Mouse (Mus musculus) urinary bladder, postnatal 36 days (tissue): Measurements from ENCODE around the gene Dph2.

ENCODE experiments used
- DNase-seq, 2 experiments: peaks; one replicate each; pipeline ENCODE4 v3.0.0; 2022; ENCODE audit warnings: low spot score in 2 of 2, mixed read lengths in 1 of 2

Gene Dph2

DNA sequence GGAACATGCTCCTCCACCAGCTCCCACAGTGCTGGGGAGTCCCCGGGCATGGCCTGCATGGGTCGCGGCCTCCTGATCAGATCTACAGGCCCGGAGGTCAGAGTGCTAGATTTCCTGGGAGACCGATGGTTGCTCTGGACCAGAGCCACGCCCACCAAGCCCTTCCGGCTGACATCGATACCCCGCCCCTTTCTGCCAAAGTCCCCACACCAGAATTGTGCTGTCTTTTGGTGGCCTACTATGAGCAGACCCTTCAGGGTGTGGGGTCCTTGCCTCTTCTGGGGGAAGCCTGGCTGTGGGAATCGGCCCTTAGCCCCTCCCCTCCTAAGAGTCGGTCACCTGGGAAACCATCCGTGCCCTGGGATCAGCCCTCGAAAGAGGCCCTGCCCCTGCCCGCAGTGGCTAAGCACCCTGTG lies 19.4 kb downstream of the Dph2 start, which contains the start of gene Ccdc24:
Gene Ccdc24 (minus strand): TSS at position 87 of the 416 bp plus-strand sequence.
- DNase-seq = no peak

DNA sequence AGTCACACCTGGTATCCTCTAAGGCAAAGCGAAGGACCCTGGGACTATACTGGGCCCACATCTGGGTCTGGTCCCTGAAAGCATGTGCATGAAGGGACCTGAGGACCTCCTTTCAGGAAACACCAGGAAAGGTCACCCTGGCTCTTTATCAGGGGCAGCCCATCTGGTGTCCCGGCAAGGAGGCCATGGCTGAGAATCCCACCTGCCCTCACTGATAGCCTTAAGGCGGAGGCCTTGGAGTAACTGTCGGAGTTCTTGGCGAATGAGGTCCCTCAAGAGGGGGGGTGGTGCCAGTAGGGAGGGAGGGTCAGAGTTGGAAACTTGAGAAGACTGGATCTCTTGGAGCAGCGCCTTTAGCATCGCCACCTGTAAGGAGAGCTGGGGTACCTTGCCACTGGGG lies 20.0 kb downstream of the Dph2 start:
- no peak for DNase-seq

DNA sequence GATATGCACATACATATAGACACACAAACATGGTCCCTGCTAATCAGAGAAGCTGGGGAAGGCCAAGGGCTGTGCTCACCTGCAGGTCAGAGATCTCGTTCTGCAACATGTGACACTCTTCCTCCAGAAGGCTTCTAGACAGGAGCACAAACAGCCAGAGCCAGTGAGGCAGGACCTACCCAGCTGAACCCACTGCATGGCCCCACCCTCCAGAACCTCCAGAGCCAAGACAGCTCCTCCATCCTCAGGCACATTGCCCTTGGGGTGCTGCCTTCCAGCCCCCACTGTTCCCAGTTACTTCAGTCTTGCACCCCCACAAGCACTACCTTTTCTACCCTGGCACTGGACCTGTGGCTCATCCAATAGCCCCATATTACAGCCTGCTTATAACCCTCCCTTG lies 21.4 kb downstream of the Dph2 start:
- DNase-seq = no peak

DNA sequence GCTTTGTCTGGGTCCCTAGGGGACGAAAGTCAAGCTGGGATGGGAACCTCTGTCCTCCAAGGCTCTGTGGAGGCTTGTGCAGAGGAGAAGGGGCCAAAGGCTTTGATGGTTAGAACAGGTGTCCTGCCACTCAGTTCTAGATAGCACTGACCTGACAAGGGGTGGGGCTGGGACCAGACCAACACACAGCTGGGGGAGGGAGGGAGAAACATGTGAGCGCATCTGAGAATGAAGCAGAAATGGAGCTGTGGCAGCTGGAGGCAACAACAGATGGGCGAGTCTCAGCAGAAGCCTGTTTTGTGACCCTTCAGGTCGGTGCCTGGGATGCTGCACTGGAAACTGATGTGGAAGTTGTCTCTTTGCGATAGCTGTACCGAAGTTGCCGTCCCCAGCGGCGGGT lies 22.5 kb downstream of the Dph2 start:
- DNase-seq = no peak

DNA sequence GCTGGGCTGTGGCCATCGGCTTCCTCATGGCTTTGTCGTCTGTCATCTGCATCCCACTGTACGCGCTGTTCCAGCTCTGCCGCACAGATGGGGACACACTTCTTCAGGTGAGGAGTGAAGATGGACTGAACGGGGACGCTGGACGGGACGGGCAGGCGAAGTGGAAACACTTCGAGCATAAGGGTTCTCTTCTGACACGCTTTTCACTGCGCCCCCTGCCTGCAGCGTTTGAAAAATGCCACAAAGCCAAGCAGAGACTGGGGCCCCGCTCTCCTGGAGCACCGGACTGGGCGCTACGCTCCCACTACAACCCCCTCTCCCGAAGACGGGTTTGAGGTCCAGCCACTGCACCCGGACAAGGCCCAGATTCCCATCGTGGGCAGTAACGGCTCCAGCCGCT lies 24.0 kb downstream of the Dph2 start:
- peak; percentile 19 to 35 for DNase-seq

DNA sequence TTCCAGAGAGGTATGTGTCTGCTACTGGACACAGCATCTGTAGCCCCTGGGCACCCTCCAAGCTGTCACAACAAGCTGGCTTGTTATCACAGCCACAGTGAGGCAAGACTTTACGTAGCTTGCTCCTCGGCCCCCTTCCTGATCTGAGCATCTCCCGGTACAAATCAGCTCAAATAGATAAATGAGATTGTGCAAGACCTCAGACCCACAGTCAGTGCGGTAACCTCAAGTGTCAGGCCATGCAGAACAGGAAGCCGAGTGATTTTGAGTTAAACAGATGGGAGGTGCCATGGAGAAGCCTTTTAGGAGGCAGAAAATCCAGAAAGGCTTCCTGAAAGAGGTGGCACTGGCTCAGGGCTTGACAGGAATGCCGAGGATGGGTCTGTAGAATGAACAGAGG lies 24.8 kb downstream of the Dph2 start:
- no peak for DNase-seq

DNA sequence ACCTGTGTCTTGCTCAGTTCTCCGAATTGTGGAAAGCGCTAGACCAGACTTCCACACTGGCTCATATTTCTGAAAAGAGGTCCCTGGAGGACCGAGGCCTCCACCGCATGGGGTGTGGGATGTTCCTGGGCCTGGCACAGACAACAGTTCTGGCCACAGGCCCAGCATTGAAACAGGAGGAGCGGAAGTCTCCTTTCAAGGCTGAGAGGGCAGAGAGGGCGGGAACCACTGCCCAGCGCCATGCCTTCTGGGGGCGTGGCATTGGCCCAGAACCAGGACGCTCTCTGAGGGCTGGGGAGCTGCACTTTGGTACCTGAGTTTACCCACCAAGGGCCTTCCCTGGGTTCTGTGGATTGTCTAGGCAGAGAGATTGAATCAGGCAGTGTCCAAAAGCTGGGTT lies 25.7 kb downstream of the Dph2 start:
- DNase-seq = peak; percentile 36 to 75

DNA sequence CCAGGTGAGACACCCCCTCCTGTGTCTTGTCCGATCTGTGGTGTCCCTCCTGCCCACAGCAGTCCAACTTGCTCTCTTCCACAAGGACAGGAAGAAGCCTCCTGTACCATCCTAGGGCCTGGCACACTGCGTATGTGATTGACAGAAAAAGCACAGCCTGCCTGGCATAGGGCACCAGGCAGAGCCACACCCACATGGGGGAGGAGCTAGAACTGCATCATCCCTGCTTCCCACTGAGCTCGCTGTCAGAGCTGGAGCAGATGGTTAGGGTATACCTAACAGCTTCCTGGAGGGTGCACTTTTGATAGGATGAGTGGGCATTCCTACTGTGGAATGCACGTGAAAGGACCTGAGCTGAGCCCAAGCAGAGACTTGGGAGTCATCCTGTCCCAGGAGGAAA lies 29.0 kb downstream of the Dph2 start:
- no peak for DNase-seq

DNA sequence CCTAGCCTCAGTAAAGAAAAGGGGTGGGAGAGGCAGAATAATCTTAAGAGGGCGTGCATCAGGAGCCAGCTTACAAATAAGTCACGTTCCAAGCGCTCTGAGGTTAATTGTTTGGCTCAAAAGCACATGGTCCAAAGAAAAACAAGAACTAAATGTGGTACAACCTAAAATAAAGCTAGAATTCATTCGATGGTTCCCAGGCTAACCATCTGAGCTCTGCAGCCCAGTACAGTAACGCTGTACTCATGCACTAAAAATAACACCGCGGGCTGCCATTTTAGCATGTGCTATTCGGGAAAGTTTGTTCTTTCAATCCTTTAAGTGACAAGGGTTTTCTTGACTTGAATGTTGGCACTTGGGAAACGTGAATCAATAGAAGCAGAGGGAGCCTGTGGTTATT lies 31.3 kb downstream of the Dph2 start:
- no peak for DNase-seq

DNA sequence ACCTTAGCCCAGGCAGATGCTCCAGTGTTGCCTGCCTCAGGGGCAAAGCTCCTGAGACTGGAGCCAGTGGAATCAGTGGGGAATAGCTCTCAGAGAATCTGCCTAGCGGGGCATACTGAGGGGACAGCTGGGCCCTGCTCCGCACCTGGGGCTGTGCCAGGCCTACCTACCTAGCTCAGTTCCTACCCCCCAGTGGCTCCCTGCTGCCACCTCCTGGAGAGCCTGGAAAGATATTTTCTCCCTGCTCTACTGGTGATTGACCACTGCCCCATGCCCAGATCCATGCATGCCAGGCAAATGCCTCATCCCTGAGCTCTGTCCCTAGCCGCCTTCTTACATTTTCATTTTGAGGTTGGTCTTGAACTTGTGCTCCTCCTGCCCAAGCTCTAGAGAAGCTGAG lies 33.0 kb downstream of the Dph2 start:
- DNase-seq = peak; percentile 46 to 60

DNA sequence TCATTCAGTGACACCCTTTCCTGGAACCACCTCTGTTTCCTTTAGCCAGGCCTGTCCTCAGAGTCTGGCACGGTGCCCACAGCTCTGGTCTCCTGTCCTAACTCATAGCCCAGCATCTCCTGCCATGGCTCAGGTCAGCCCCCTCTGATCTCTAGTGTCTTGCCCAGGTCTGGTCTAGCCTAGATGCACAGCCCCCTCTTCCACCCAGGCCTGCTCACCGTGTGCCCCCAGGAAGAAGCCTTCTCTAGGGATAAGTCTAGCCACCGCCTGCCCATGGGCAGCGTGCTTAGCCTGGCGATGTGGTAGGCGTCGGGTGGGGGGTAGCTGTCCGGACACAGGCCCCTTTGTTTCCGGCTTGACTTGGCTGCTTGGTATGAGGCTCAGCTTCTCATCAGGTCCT lies 36.7 kb downstream of the Dph2 start:
- no peak for DNase-seq

DNA sequence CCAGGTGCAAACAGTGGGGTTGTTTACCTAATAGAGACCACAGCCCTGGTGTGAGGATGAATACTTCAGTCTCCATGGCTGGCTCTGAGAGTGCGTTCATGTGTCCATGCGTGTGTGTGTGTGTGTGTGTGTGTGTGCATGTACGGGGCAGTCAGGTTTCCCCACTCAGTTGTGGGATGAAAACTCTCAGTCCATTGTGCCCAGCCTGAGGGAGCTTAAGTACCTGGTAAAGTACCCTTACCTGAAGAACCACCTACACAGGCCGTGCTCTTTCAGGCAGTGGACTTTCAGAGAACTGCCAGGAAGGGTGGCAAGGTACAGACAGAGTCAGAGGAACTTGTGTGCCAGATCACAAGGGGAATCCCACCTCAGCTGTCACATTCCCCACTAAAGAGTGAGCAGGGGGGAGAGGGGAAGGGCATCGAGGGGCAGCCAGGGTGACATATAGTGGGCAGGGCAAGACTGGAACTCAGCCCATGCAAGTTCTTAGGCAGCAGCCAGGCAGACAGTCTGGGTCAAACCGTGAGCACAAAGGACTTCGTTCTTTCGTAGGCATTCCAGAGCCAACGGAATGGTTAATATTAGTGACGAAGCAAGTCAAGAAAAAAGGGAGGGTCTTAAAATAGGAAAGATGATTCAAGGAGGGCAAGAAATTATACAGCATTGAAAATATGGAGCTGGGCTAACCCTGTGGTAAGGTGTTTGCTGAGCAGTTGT lies 39.5 kb downstream of the Dph2 start:
- DNase-seq = no peak

DNA sequence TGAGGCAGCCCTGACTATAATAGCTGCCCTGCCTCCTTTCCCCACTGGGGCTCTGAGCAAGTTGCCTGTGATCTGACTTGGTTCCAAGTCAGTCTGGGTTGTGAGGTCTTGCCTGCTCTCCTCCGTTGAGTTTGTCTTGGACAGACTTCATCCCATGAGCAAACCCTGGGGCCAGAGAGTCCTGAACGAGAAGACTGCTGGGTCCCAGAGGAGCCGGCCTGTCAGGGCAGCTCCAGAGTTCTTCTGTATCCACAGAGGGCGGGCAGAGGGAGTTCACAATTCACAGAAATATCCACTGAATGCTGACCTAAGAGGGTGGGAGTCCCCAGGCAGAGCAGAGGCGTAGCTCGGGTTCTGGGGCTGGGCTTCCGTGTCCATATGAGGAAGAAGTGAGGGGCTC lies 41.0 kb downstream of the Dph2 start:
- no peak for DNase-seq

DNA sequence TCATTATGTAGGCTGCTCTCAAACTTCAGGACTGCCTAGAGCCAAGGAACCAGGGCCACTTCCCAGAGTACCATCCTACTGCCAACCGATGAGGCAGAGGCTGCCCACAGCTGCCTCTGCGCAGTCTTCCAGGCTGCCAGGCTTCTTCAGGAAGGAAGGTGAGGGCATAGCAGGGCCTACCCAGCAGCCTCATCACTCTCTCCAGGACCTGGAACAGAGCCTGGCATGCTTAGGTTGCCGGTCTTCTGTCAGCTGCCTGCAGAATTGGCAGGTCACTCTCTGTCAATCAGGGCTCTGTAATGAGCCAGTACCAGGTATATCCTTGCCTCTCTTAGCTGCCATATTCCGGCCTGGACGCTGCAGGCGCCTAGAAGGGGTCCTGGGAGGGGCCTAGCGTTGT lies 41.7 kb downstream of the Dph2 start:
- DNase-seq = no peak

DNA sequence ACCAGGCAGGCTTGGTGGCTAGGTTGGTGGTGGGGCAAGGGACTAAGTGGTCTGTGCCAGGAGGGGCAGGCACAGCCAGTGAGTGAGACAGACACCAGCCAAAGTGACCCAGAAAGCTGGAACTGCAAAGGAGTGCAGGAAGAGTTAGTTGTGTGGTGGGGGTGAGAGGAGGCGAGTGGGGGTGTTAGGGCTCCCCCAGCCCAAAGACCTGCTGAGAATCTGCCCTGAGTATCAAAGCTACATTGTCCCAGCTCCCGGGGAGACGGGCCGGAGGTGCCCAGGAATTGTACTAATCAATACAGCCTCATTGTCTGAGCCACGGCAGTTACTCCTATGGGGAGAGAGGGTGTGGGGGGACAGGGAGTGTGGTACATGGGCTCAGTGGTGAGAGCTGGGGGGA lies 42.3 kb downstream of the Dph2 start:
- no peak for DNase-seq

DNA sequence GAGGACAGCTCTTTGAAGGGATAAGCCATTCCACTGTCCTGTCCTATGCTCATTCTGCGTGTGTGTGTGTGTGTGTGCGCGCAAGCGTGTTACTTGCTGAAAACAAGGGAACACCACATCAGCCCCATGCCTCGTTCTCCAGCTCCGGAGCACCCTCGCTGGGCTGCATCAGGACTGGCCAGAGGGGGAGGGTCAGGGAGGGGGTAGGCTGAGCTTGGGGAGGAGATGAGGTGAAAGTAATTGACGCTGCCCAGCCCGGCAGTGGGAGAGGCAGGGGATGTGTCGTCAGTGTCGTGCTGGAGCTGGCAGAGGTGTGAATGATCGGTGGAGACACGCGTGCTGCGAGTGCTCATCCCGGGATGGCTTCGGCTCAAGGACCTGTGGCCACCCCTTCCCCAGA lies 42.8 kb downstream of the Dph2 start:
- DNase-seq = no peak

DNA sequence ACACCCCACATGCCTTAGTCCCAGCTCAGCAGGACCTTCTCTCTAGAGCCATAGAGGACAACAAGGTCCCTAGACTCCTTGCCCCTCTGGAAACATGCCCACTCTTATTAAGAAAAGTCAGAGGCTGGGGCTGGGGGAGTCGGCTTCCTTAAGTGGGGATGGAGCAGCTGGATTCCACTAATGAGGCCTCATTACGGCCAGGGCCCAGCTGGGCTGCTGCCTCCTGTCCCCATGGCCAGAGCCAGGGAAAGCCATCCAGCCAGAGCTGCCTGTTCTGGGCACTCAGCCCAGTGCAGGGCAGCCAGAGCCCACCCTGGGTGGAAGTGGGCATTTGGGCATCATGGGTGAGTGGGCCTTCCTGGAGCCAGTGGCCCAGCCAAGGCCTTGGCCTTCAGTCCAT lies 44.8 kb downstream of the Dph2 start:
- no peak for DNase-seq

DNA sequence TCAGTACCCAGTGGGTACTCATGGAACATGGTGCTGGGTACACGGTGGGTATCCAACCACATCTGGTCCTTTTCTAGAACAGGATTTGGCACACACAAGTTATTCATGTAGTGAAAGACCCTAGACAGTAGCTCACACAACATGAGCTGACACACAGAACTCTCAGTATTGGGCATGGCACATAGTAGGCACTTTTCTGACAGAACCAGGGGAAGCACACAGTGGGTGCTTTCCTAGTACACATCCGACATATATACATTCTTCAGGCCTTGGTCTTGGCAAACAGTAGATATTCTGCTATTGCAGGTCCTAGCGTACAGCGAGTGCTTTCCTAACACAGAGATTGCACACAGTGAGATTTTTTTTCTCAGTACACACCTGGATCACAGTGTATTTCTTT lies 45.6 kb downstream of the Dph2 start:
- DNase-seq = no peak

DNA sequence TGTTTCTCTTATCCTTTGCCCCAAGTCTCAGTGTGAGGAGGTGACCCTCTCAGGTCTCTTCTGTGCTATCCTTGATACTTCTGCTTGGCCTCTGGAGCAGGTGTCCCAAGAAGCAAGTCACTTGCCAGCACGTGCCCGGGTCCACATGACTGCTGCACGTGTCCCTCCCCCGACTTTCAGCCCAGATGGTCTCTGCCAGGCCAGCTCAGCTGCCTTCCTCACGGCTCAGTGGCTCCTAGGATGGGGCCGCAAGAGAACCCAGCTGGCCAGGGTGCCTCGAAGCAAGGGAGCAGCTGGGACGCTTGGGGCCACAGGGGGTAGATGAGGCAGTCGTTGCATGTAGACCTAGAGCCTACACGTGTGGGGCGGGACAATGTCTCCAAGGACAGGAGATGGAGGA lies 46.5 kb downstream of the Dph2 start:
- no peak for DNase-seq

DNA sequence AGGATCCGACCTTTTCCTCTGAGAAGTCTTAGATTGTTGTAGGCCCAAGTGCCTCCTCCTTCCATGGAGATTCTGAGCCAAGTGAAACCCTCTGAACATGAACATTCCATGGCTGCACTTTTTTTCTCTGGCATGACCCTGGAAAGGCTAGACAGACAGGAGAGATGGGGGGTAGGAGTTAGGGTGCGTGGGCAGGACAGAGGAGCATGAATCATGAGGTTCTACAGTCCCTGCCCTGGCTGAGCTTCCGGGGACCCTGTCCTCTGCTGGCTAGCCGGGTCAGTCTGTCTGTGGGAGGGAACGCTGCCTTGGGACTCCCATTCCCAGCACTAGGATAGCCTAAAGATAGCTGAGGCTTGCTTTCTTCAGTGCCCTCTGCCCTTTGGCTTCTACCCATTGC lies 47.4 kb downstream of the Dph2 start:
- no peak for DNase-seq

DNA sequence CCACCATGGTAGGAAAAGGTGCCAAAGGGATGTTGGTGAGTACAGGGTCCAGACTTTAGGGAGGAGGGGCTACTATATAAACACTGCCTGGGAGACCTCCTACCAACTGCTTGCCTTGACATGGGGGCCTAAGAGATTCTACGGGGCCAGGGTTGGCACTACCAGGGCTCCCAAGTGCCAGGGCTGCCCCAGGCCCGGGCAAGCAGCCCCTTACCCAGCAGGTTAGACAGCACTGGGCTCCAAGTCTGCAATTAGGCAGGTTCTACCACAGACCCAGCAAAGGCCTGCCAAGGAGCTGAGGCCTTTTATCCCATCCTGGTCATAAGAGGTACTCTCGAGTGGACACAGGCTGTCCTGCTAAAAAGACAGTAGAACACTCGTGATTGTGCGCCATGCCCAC lies 48.7 kb downstream of the Dph2 start:
- DNase-seq = no peak

DNA sequence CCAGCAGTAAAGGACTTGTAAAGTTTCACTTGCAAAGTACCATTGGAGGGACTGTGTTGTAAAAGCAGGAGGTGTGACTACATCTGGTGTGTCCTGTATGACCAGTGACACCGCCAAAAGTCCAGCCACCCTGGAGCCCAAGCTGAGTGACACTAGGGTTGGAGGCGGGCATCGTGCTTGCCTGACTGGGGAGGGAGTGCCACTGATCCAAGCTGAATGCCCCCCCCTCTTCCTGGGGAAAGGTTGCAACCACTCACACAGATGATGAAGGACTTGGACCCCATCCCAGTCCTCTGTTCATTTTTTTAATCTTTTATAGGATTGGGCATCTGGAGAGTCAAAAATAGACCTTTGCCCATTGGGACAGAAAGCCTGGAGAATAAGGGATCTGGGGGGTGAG lies 50.3 kb downstream of the Dph2 start:
- DNase-seq = no peak

DNA sequence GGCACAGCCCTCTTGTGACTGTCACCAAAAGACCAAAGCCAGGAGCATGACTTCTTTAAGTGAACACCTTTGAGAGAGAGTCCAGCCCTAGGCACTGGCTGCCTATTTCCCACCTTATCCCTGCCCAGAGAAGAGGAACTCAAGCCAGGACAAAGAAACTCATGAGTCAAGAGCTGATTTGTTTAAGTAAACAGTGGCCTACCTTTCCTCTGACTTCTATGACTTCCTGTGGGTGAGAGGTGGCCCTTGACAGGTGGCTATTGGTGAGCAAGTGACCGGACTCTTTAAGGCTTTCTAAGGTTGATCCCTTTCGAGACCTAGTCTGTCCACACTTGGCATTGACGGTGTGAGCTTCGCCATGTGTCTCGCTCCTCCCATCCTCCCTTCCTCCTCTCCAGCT lies 51.0 kb downstream of the Dph2 start:
- no peak for DNase-seq

DNA sequence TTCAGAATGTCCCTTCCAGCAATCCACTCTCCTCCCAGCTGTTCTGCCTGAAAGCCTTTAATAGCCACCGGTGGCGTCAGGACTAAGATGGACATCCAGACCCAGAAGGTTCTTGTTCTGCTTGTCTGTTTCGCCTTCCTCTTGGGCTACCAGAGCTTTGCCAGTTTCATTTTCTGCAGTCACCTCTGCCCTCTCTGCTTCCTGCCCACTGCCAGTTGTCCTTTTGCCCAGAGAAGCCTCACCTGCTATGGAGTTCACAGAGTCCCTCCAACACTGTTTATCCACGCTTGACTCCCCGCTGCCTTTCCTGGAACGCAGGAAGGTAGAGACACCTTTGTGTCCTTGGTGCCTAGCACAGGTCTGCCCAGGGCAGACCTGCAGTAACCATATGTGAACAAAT lies 52.5 kb downstream of the Dph2 start:
- DNase-seq = no peak
